Mouse (Mus musculus) embryonic facial prominence, embryonic 14.5 days (tissue): Measurements from ENCODE around the gene Them7. TPM values are rescaled to one million over a fixed set of nuclear protein-coding genes. Genes with fewer than 3 reads are reported as not detected.
A peak's percentile ranks its signal among the peaks of the same experiment; 100 is the strongest.

Experiments used
- ATAC-seq: fragments of 200-750 bp; cut with Nextera tagmentation; 2 replicates; pipeline ENCODE4 v1.8.0; 2017; ENCODE audit warnings: low read depth, moderate number of reproducible peaks, moderate TSS enrichment
- DNase-seq: peaks from one replicate; pipeline ENCODE4 v3.0.0-alpha.2; 2015; ENCODE audit warnings: low spot score
- H3K27ac ChIP-seq: fragments of 300-500 bp; sonication (generic); replicated peaks from 2 replicates; pipeline ENCODE4 v1.5.1; 2014; ENCODE audit warnings: low read depth, mild to moderate bottlenecking, low read length, moderate library complexity
- H3K27me3 ChIP-seq: fragments of 300-500 bp; sonication (generic); replicated peaks from 2 replicates; pipeline ENCODE4 v1.6.1; 2014; ENCODE audit warnings: low read length; ENCODE audit not compliant: control insufficient read depth, insufficient read depth
- H3K36me3 ChIP-seq: fragments of 300-500 bp; sonication (generic); 2 replicates; pipeline ENCODE4 v1.6.1; 2014; ENCODE audit warnings: low read length, mixed read lengths; ENCODE audit not compliant: control insufficient read depth, insufficient read depth
- H3K4me1 ChIP-seq: fragments of 300-500 bp; sonication (generic); 2 replicates; pipeline ENCODE4 v1.6.1; 2014; ENCODE audit warnings: antibody characterized with exemption, low read length; ENCODE audit not compliant: control insufficient read depth, insufficient read depth
- H3K4me2 ChIP-seq: fragments of 300-500 bp; sonication (generic); 2 replicates; pipeline ENCODE4 v1.6.1; 2014; ENCODE audit warnings: low read depth, mild to moderate bottlenecking, low read length, moderate library complexity, mixed read lengths
- H3K4me3 ChIP-seq: fragments of 300-500 bp; sonication (generic); 2 replicates; pipeline ENCODE4 v1.5.1; 2014; ENCODE audit warnings: low read depth, mild to moderate bottlenecking, low read length
- H3K9ac ChIP-seq: fragments of 300-500 bp; sonication (generic); 2 replicates; pipeline ENCODE4 v1.6.1; 2014; ENCODE audit warnings: low read depth, mild to moderate bottlenecking, low read length, moderate library complexity, mixed read lengths
- H3K9me3 ChIP-seq: fragments of 300-500 bp; sonication (generic); 2 replicates; pipeline ENCODE4 v1.6.1; 2016; ENCODE audit warnings: low read length; ENCODE audit not compliant: control insufficient read depth
- WGBS: fragments of 180-500 bp; shearing (Covaris S2); extraction: QIAGEN DNeasy Blood & Tissue Kit; methylation state at CpG from one replicate; pipeline ENCODE4 v1.1.7; 2014; 5-methylcytosine and 5-hydroxymethylcytosine counted together
- polyA plus RNA-seq: library from polyadenylated mRNA; unstranded; fragments of >200 nt; fragmentation: Nextera tagmentation; extraction: Ambion mirVana; gene quantifications from 2 replicates; pipeline ENCODE4 v1.2.1, GENCODE M21; 2014

The Them7 gene
- polyA plus RNA-seq, 1 experiment from 2014 or later: 0.35 TPM

DNA sequence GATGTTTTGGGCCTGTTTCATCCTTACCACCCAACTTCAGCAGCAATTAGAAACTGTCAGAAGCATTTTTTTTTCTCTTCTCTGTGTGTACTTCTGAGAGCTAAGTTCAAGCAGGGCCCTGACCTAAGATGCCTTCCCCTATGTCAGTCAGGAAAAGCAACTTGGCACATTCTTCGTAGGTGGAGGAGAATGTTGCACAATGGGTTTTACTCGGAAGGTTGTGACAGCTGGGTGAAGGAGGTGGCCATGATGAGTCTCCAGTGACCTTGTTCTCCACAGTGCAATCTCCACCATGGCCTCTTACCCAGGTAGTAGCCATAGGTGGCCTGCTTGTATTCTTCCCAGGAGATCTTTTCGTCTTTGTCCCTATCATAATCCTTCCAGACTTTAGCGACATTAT lies 170.3 kb downstream of the Them7 start:
- peaks cover 66% of the 10 kb centered on the region for H3K36me3 ChIP-seq
- ATAC-seq (no peak), DNase-seq (no peak)
- no peak overlapping the region for H3K9ac ChIP-seq
- no peaks in the 10 kb centered on the region for H3K9me3 ChIP-seq
- H3K27ac ChIP-seq: no peak overlapping the region
- H3K4me3 ChIP-seq: no peak overlapping the region
- peaks cover 14% of the 10 kb centered on the region for H3K4me1 ChIP-seq
- no peaks in the 10 kb centered on the region for H3K27me3 ChIP-seq
- 80% methylated on average over 4 of the region's 4 CpGs for WGBS
- H3K4me2 ChIP-seq: no peak overlapping the region

DNA sequence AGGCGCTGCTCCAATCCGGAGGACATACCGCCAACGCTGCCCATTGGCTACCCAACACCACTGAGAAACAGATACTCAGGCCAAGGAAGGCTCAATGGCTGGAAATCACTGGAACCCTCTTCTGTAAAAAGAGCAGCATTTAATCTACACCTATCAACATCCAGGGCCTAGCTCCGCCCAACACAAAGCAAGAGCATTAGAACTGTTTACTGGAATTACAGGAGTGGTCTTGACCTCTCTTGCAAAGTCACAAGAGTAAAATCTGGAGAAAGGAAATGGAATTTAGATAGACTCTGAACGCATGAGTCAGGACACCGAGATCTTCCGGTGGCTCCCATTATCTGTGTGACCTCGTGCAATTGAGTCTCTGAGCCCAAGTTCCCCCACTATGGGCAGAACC lies 171.9 kb downstream of the Them7 start:
- Histone ChIP-seq H3K4me1 (peaks cover 14% of the 10 kb centered on the region), H3K27me3 (no peaks in the 10 kb centered on the region), H3K9ac (no peak overlapping the region), H3K9me3 (no peaks in the 10 kb centered on the region), H3K27ac (no peak overlapping the region), H3K36me3 (peaks cover 50% of the 10 kb centered on the region), H3K4me2 (no peak overlapping the region), H3K4me3 (no peak overlapping the region)
- WGBS: 91% methylated on average over 9 of the region's 9 CpGs
- no peak for ATAC-seq
- DNase-seq: no peak

DNA sequence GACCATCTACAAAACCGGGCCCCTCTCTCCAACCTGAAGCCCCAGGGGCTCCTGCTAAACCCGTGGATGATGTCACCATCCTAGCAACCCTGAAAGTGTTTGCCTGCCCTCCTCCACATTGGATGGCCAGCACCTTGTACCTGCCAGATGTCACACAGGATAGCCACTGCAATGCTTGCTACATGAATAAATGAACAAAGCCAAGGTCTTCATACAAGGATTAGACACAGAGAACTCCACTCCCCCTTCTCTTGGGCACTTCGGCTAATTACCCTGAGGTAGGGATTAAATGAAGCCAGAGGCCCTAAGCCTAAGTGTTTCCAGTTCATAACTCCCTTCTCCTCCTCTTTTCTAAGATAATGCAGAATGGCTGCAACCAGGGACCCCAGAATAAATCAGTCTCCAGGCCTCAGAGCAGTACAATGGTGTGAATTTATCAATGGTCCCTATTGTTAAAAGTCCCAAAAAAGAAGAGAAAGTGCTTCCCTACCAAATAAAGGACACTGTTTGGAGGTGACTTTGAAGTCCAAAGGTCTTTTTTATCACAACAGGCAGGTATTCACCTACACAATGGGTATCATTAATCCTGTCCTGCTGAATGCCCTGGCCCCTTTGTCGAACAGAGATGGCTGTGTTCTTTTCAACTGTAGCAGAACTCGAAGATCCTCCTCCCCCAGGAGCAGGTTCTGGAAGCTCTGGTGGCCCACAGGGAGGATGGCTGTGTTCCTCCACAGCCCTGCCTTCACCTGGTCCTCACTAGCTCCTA lies 173.5 kb downstream of the Them7 start:
- H3K9ac ChIP-seq: peak overlapping the region; percentile 96
- no peak for ATAC-seq
- no peak for DNase-seq
- no peaks in the 10 kb centered on the region for H3K9me3 ChIP-seq
- H3K27ac ChIP-seq: 0 out of 2 replicates have a peak overlapping the region, but pooled peaks have one; percentile 98
- peaks cover 34% of the 10 kb centered on the region for H3K36me3 ChIP-seq
- no peaks in the 10 kb centered on the region for H3K27me3 ChIP-seq
- H3K4me3 ChIP-seq: peak overlapping the region; percentile 88
- H3K4me1 ChIP-seq: peaks cover 14% of the 10 kb centered on the region
- 12% methylated on average over 5 of the region's 5 CpGs for WGBS
- peak overlapping the region; percentile 78 for H3K4me2 ChIP-seq

DNA sequence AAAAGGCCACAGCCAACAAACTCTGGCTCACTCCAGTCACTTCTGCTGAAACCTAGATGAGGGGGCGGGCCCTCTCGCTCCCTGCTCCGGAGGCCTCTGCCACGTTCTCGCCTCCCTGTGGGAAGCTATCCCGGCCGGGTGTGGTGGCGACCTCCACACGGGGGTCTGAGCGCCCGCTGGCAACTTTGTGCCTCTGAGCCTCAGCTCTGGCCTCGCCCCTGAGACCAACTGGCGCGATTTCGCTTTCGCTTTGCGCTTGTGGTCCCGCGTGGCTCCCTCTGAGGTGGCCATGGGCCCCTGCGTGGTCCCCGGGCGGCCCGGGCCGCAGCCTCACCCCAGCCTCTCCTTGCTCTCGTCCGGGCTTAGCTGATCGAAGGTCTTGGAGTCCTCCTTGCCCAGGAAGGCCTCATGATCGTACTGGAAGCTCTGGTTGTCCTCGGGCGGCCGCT lies 174.5 kb downstream of the Them7 start:
- peak overlapping the region; percentile 96 for H3K9ac ChIP-seq
- WGBS: under 1% methylated on average over 28 of the region's 31 CpGs

DNA sequence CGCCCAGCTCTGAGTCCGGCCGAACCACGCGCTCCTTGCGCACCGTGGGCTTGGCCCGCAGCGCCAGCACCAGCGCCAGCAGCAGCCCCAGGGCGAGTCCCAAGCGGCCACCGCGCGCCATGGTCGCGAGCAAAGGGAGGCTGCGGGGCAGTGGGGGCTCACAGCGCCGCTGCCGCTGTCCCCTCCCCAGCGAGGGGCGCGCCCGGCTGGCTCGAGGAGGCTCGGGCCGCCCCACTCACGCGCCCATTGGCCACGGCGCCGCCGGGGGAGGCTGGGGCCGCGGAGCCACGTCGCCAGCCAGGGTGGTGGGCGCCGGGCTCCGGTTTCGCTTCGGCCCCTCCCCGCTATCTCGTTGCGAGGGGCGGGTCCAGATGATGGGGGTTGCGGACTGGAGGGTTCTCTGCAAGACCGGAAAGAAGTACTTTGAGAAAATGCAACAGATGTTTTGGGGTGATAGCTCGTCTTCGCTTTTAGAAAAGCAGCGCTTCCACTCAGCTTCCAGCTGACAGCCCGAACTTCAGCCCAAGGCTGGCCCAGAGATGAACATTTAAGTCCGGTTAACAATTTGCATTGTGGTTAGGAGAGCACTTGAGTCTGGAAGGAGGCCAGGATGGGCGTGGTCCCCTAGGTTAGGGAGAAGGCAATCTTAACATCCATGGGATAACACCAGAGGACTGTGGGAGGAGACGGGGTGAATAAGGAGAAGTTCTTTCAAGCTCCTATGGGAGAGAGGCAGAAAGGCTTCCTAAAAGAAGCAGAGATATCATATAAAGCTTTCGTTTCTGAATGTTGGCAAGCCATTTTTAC lies 175.2 kb downstream of the Them7 start, which contains the start of gene Rcn1:
Rcn1 (minus strand) TSS at position 235 of the 807 bp plus-strand sequence.
- Histone ChIP-seq H3K4me3 (peak within 1 kb of the TSS; percentile 88), H3K4me1 (peaks cover 14% of the 10 kb centered on the region), H3K27ac (peak within 1 kb of the TSS; percentile 98), H3K4me2 (peak within 1 kb of the TSS; percentile 78), H3K36me3 (peaks cover 17% of the 10 kb centered on the region), H3K9ac (peak within 1 kb of the TSS; percentile 96), H3K9me3 (no peaks in the 10 kb centered on the region), H3K27me3 (no peaks in the 10 kb centered on the region)
- peak; percentile 96 for ATAC-seq
- DNase-seq: peak; percentile 95
- 2% methylated on average over 17 of the region's 57 CpGs for WGBS

More for the DNA sequence above, 174.5 kb downstream of the Them7 start:
- DNase-seq (peak; percentile 67), ATAC-seq (peak; percentile 61)
- H3K4me1 ChIP-seq: peaks cover 14% of the 10 kb centered on the region
- peak overlapping the region; percentile 98 for H3K27ac ChIP-seq
- H3K36me3 ChIP-seq: peaks cover 24% of the 10 kb centered on the region
- H3K4me2 ChIP-seq: peak overlapping the region; percentile 78
- H3K27me3 ChIP-seq: no peaks in the 10 kb centered on the region
- no peaks in the 10 kb centered on the region for H3K9me3 ChIP-seq
- H3K4me3 ChIP-seq: peak overlapping the region; percentile 88

DNA sequence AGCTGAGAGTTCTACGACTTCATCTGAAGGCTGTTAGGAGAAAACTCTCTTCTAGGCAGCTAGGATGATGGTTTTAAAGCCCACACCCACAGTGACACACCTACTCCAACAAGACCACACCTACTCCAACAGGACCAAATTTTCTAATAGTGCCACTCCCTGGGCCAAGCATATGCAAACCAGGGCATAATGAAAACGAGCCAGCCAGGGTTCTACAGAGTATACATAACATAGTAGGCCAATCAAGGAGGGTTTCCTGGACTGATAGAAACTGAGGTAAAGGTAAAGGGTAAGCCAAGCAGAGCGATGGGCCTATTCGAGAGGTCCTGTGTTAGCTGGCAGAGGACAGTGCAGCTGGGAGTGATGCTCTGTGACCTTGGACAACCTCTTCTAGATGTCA lies 176.4 kb downstream of the Them7 start:
- Histone ChIP-seq H3K27ac (no peak overlapping the region), H3K4me3 (no peak overlapping the region), H3K27me3 (no peaks in the 10 kb centered on the region), H3K4me2 (no peak overlapping the region), H3K4me1 (peaks cover 14% of the 10 kb centered on the region), H3K9me3 (no peaks in the 10 kb centered on the region), H3K9ac (no peak overlapping the region), H3K36me3 (peaks cover 7% of the 10 kb centered on the region)
- 89% methylated on average over 4 of the region's 4 CpGs for WGBS
- ATAC-seq (no peak), DNase-seq (no peak)

- H3K9ac ChIP-seq: no peak overlapping the region
- 86% methylated on average over 2 of the region's 2 CpGs for WGBS
- H3K9me3 ChIP-seq: no peaks in the 10 kb centered on the region
- H3K4me2 ChIP-seq: no peak overlapping the region
- no peak overlapping the region for H3K27ac ChIP-seq
- DNase-seq: no peak
- H3K4me3 ChIP-seq: no peak overlapping the region
- H3K4me1 ChIP-seq: peaks cover 8% of the 10 kb centered on the region
- H3K27me3 ChIP-seq: no peaks in the 10 kb centered on the region
- no peak for ATAC-seq
- H3K36me3 ChIP-seq: no peaks in the 10 kb centered on the region
These were observed 178.1 kb downstream of the Them7 start for GRCm38 (mm10) chr2:105402180-105402579.

GRCm38 (mm10) chr2:105408511-105408910 lies 184.4 kb downstream of the Them7 start:
- DNase-seq: peak; percentile 56
- no peak for ATAC-seq
- no peak overlapping the region for H3K4me3 ChIP-seq
- no peaks in the 10 kb centered on the region for H3K9me3 ChIP-seq
- H3K9ac ChIP-seq: no peak overlapping the region
- no peaks in the 10 kb centered on the region for H3K4me1 ChIP-seq
- WGBS: 82% methylated on average over 4 of the region's 4 CpGs
- H3K36me3 ChIP-seq: no peaks in the 10 kb centered on the region
- H3K27ac ChIP-seq: no peak overlapping the region
- no peaks in the 10 kb centered on the region for H3K27me3 ChIP-seq
- H3K4me2 ChIP-seq: no peak overlapping the region
